Mouse (Mus musculus) heart, embryonic 16.5 days (tissue): ENCODE measurements around the gene Sec16b. TPM values are rescaled to one million over a fixed set of nuclear protein-coding genes. Genes with fewer than 3 reads are reported as not detected.

Experiments
- ATAC-seq: fragments of 200-750 bp; cut with Nextera tagmentation; replicated peaks from 2 replicates; pipeline ENCODE4 v1.8.0; 2017; ENCODE audit warnings: moderate number of reproducible peaks; ENCODE audit not compliant: insufficient read depth, low FRiP score; ENCODE audit errors: extremely low read depth
- H3K27ac ChIP-seq: fragments of 300-500 bp; sonication (generic); 2 replicates; pipeline ENCODE4 v1.5.1; 2014; ENCODE audit warnings: mild to moderate bottlenecking, low read length, control low read depth, moderate library complexity
- H3K27me3 ChIP-seq: fragments of 300-500 bp; sonication (generic); 2 replicates; pipeline ENCODE4 v1.6.1; 2014; ENCODE audit warnings: low read length, mixed read lengths; ENCODE audit not compliant: control insufficient read depth, insufficient read depth
- H3K36me3 ChIP-seq: fragments of 300-500 bp; sonication (generic); 2 replicates; pipeline ENCODE4 v1.6.1; 2014; ENCODE audit not compliant: control insufficient read depth, insufficient read depth
- H3K4me1 ChIP-seq: fragments of 300-500 bp; sonication (generic); 2 replicates; pipeline ENCODE4 v1.6.1; 2014; ENCODE audit warnings: low read length, mixed read lengths; ENCODE audit not compliant: control insufficient read depth, insufficient read depth
- H3K4me2 ChIP-seq: fragments of 300-500 bp; sonication (generic); 2 replicates; pipeline ENCODE4 v1.6.1; 2014; ENCODE audit warnings: low read depth, mild to moderate bottlenecking, control low read depth, low read length
- H3K4me3 ChIP-seq: fragments of 300-500 bp; sonication (generic); 2 replicates; pipeline ENCODE4 v1.5.1; 2014; ENCODE audit warnings: mild to moderate bottlenecking, control low read depth, low read length
- H3K9ac ChIP-seq: fragments of 300-500 bp; sonication (generic); 2 replicates; pipeline ENCODE4 v1.6.1; 2014; ENCODE audit warnings: low read length, control low read depth
- H3K9me3 ChIP-seq: fragments of 300-500 bp; sonication (generic); replicated peaks from 2 replicates; pipeline ENCODE4 v1.6.1; 2016; ENCODE audit warnings: low read length; ENCODE audit not compliant: control insufficient read depth
- WGBS: fragments of 180-500 bp; shearing (Covaris S2); extraction: QIAGEN DNeasy Blood & Tissue Kit; methylation state at CpG from one replicate; pipeline ENCODE4 v1.1.7; 2014; 5-methylcytosine and 5-hydroxymethylcytosine counted together
- polyA plus RNA-seq: library from polyadenylated mRNA; unstranded; fragments of >200 nt; fragmentation: Nextera tagmentation; extraction: Ambion mirVana; gene quantifications from 2 replicates; pipeline ENCODE4 v1.2.1, GENCODE M21; 2015

Sec16b gene
- polyA plus RNA-seq: 1.2 and 1.3 TPM in 2 replicates

- no peaks in the 10 kb centered on the region for H3K27me3 ChIP-seq
- H3K36me3 ChIP-seq: no peaks in the 10 kb centered on the region
- peak within 1 kb of the TSS; percentile 23; the same call in 1 of the 2 replicates for H3K27ac ChIP-seq
- no peaks in the 10 kb centered on the region for H3K4me1 ChIP-seq
- H3K4me2 ChIP-seq: peak within 1 kb of the TSS; percentile 15
- 33% methylated on average over 5 of the region's 5 CpGs for WGBS
- H3K9me3 ChIP-seq: no peaks in the 10 kb centered on the region
- H3K4me3 ChIP-seq: no peak within 1 kb of the TSS
- ATAC-seq: no peak
- no peak within 1 kb of the TSS for H3K9ac ChIP-seq
These were observed at the start of gene Sec16b for GRCm38 (mm10) chr1:157506522-157506921. Gene Sec16b, plus strand, starts transcription at chr1:157506728.

- ATAC-seq: no peak
- H3K4me1 ChIP-seq: peaks cover 5% of the 10 kb centered on the region; the same call in 1 of the 2 replicates
- no peak overlapping the region; the same call in 1 of the 2 replicates for H3K27ac ChIP-seq
- no peaks in the 10 kb centered on the region for H3K27me3 ChIP-seq
- H3K36me3 ChIP-seq: no peaks in the 10 kb centered on the region
- H3K9ac ChIP-seq: no peak overlapping the region
- peak overlapping the region; percentile 85; the same call in 1 of the 2 replicates for H3K4me2 ChIP-seq
- H3K9me3 ChIP-seq: no peaks in the 10 kb centered on the region
- WGBS: 94% methylated on average over 3 of the region's 3 CpGs
- no peak overlapping the region for H3K4me3 ChIP-seq
These were observed 48.7 kb upstream of the Sec16b start for GRCm38 (mm10) chr1:157457789-157458188.

DNA sequence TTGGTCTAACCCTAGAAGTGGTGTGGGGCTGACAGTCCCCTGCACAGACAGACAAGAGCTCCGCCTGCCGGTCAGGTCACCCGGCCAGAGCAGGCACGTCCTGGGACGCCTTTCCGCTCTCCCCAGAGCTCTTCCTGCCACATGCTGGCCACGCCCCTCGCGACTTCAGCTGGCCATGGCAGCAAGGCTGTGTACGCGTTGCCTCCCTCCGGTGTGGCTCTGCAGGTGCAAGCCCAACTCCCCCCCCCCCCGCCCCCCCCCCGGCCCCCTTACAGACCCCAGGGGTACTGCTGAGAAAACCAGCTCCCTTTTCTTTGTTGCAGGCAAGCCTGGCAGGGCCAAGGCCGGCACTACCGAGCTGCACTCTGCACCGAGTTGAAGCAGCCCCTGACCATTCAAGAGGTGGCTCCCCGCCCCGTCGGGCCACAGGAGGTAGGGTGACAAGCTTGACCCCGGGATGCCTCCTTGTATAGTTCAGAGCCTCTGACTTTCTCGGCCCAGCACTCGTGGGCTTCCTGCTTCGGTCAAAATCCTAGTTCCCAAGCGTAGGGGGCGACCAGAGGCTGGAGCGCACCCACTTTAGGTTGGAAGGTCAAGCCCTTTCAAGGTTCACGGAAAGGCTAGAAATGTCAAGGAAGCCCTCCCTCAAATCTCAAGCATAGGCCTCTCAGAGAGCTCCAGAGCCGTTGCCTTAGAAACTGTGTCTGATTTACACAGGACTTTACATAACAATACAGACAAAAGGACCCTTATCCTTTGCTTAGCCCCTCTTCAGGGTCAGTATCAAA, 47.9 kb upstream of the Sec16b start, which contains the start of gene Cryzl2:
Gene Cryzl2, plus strand, starts transcription at position 157 of the 788 bp plus-strand sequence.
- Histone ChIP-seq H3K27me3 (no peaks in the 10 kb centered on the region), H3K27ac (peak within 1 kb of the TSS; percentile 3; the same call in 1 of the 2 replicates), H3K9ac (peak within 1 kb of the TSS; percentile 81), H3K4me1 (peaks cover 5% of the 10 kb centered on the region; the same call in 1 of the 2 replicates), H3K4me2 (peak within 1 kb of the TSS; percentile 85), H3K36me3 (no peaks in the 10 kb centered on the region), H3K9me3 (no peaks in the 10 kb centered on the region), H3K4me3 (peak within 1 kb of the TSS; percentile 56)
- 10% methylated on average over 27 of the region's 29 CpGs for WGBS
- peak; percentile 95 for ATAC-seq

DNA sequence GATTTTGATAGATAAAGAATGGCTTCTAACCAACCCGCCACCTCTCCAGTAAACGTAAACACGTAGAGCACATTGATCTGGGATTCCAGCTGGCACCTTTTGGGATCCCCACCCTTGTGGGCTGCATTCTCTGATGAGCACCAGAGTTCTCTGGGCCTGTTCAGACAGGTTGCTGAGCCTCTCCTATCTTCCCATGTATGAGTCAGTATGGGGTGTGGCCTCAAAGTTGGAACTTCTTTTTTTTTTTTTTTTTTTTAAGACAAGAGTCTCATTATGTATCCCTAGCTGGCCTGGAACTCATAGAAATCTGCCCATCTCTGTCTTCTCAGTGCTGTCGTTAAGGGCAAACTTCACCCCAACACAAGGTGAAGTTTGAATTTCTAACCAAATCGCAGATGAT, 46.6 kb upstream of the Sec16b start:
- 92% methylated on average over 5 of the region's 5 CpGs for WGBS
- Histone ChIP-seq H3K27ac (no peak overlapping the region), H3K4me1 (peaks cover 5% of the 10 kb centered on the region; the same call in 1 of the 2 replicates), H3K9ac (no peak overlapping the region), H3K4me2 (no peak overlapping the region), H3K9me3 (no peaks in the 10 kb centered on the region), H3K27me3 (no peaks in the 10 kb centered on the region), H3K4me3 (no peak overlapping the region), H3K36me3 (no peaks in the 10 kb centered on the region)
- no peak for ATAC-seq

GRCm38 (mm10) chr1:157461276-157461675, 45.3 kb upstream of the Sec16b start:
- peaks cover 5% of the 10 kb centered on the region; the same call in 1 of the 2 replicates for H3K4me1 ChIP-seq
- WGBS: 91% methylated on average over 5 of the region's 5 CpGs
- no peak for ATAC-seq

GRCm38 (mm10) chr1:157462336-157462735, 44.2 kb upstream of the Sec16b start:
- 68% methylated on average over 3 of the region's 3 CpGs for WGBS
- no peaks in the 10 kb centered on the region for H3K27me3 ChIP-seq

More at GRCm38 (mm10) chr1:157461276-157461675, 45.3 kb upstream of the Sec16b start:
- Histone ChIP-seq H3K9ac (no peak overlapping the region), H3K36me3 (no peaks in the 10 kb centered on the region), H3K27me3 (no peaks in the 10 kb centered on the region), H3K4me3 (no peak overlapping the region), H3K27ac (no peak overlapping the region), H3K4me2 (no peak overlapping the region), H3K9me3 (no peaks in the 10 kb centered on the region)

DNA sequence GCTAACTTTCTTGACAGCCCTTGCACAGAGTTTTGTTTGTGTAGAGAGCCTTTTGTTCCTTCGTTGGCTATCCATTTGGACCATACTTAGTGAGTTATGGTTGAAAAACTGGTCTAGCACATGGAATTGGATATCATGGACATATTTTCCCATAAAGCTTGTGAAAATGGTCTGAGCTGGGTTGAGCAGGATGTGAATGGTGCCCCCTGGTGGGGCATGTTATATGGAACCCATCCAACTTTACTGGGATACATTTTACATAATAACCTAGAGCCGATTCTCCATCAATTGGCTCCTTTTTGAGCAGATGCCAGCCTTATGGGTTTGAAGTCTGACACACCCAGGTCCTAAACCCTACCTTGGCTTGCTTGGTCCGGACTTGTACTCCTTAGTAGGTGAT, 41.3 kb upstream of the Sec16b start:
- Histone ChIP-seq H3K4me1 (no peaks in the 10 kb centered on the region), H3K27ac (no peak overlapping the region), H3K27me3 (no peaks in the 10 kb centered on the region), H3K4me3 (no peak overlapping the region), H3K9ac (no peak overlapping the region), H3K9me3 (no peaks in the 10 kb centered on the region), H3K36me3 (no peaks in the 10 kb centered on the region), H3K4me2 (no peak overlapping the region)
- no peak for ATAC-seq
- WGBS: 77% methylated on average over 3 of the region's 3 CpGs

More at GRCm38 (mm10) chr1:157462336-157462735, 44.2 kb upstream of the Sec16b start:
- no peaks in the 10 kb centered on the region for H3K9me3 ChIP-seq
- ATAC-seq: no peak
- peaks cover 5% of the 10 kb centered on the region; the same call in 1 of the 2 replicates for H3K4me1 ChIP-seq
- H3K9ac ChIP-seq: no peak overlapping the region
- H3K27ac ChIP-seq: no peak overlapping the region
- no peak overlapping the region for H3K4me3 ChIP-seq
- H3K36me3 ChIP-seq: no peaks in the 10 kb centered on the region
- H3K4me2 ChIP-seq: no peak overlapping the region

- no peaks in the 10 kb centered on the region for H3K27me3 ChIP-seq
- no peak overlapping the region for H3K4me3 ChIP-seq
- H3K4me1 ChIP-seq: no peaks in the 10 kb centered on the region
- 91% methylated on average over 8 of the region's 8 CpGs for whole genome bisulfite sequencing
- no peaks in the 10 kb centered on the region for H3K9me3 ChIP-seq
- no peak overlapping the region for H3K27ac ChIP-seq
- no peak for ATAC-seq
- no peak overlapping the region for H3K9ac ChIP-seq
- H3K36me3 ChIP-seq: no peaks in the 10 kb centered on the region
- no peak overlapping the region for H3K4me2 ChIP-seq
These were observed 38.7 kb upstream of the Sec16b start for GRCm38 (mm10) chr1:157467866-157468265.

DNA sequence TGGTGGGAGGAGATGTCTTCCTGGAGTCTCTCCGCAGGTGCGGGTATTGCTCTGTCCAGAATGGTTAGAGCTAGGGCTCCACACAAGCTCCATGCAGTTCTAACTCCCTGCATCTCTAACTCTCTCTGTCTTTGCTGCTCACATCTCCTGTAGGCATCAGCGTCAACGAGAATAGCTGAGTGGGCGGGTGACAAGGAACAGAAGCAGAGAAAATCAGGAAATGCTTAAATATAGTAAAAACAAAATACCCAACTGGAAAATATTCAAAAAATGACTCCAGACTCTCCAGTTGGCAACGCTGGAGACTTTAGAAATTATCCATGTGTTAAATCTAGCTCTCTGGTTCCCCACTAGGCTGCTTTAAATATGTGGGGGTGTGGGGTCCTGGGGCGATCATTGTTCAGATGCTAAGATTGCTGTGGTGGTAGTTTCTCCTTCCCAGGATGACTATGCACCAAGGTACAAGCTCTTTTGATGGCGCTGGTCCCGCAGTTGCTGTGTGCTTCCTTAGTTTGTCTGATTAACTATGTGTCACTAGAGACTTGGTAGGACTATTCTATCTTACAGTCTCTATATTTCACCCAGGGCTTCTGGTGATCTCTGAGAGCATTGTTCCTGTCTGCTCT, 35.7 kb upstream of the Sec16b start:
- Histone ChIP-seq H3K9ac (no peak overlapping the region), H3K4me1 (no peaks in the 10 kb centered on the region), H3K27ac (no peak overlapping the region), H3K27me3 (no peaks in the 10 kb centered on the region), H3K4me3 (no peak overlapping the region), H3K4me2 (no peak overlapping the region), H3K9me3 (no peaks in the 10 kb centered on the region), H3K36me3 (no peaks in the 10 kb centered on the region)
- ATAC-seq: no peak
- 87% methylated on average over 9 of the region's 9 CpGs for WGBS
